Mouse (Mus musculus) ES-E14 (cell line): ENCODE results near the gene Foxl1. TPM values are rescaled to one million over a fixed set of nuclear protein-coding genes. Genes with fewer than 3 reads are reported as not detected.

Source experiments
- DNase-seq: peaks from one replicate; pipeline ENCODE4 v3.0.0-alpha.2; 2013; ENCODE audit warnings: low read depth, low spot score
- H3K27ac ChIP-seq: 2 replicates; pipeline ENCODE4 v1.5.1; 2012; ENCODE audit warnings: low read depth, mild to moderate bottlenecking, low read length, moderate library complexity, mixed read lengths; ENCODE audit not compliant: poor library complexity, insufficient read depth, severe bottlenecking
- H3K36me3 ChIP-seq: 2 replicates; pipeline ENCODE4 v1.6.1; 2012; ENCODE audit warnings: mild to moderate bottlenecking, low read length, moderate library complexity, mixed read lengths; ENCODE audit not compliant: control insufficient read depth, poor library complexity, insufficient read depth, severe bottlenecking
- H3K4me1 ChIP-seq, 2 experiments: fragments of 150-350 bp in 1 of 2; sonication (generic) in 1 of 2; 2 replicates each; pipeline ENCODE4 v1.6.1; 2012; ENCODE audit warnings: low read length in 2 of 2, mild to moderate bottlenecking in 1 of 2, mixed read lengths in 1 of 2; ENCODE audit not compliant: control insufficient read depth in 2 of 2, insufficient read depth in 2 of 2, poor library complexity in 1 of 2
- H3K4me3 ChIP-seq, 2 experiments: fragments of 150-350 bp in 1 of 2; sonication (generic) in 1 of 2; 2 replicates each; pipeline ENCODE4 v1.5.1; 2012; ENCODE audit warnings: low read length in 2 of 2, low read depth in 1 of 2, mild to moderate bottlenecking in 1 of 2, mixed read lengths in 1 of 2; ENCODE audit not compliant: insufficient read depth in 1 of 2, poor library complexity in 1 of 2, severe bottlenecking in 1 of 2
- H3K9ac ChIP-seq: 2 replicates; pipeline ENCODE4 v1.6.1; 2012; ENCODE audit warnings: low read depth, mild to moderate bottlenecking, low read length, mixed read lengths; ENCODE audit not compliant: poor library complexity, insufficient read depth, severe bottlenecking
- H3K9me3 ChIP-seq: fragments of 150-350 bp; sonication (generic); 2 replicates; pipeline ENCODE4 v1.6.1; 2012; ENCODE audit warnings: low read depth, mild to moderate bottlenecking, low read length; ENCODE audit not compliant: control insufficient read depth, insufficient read depth
- CHD2 ChIP-seq: IDR thresholded peaks from 2 replicates; pipeline ENCODE4 v1.6.1; 2014; ENCODE audit warnings: mild to moderate bottlenecking, low read depth, low read length, inconsistent platforms
- HCFC1 ChIP-seq: IDR thresholded peaks from 2 replicates; pipeline ENCODE4 v1.6.1; 2012; ENCODE audit warnings: low read length, inconsistent platforms, borderline replicate concordance; ENCODE audit not compliant: insufficient read depth
- MAFK ChIP-seq: IDR thresholded peaks from 2 replicates; pipeline ENCODE4 v1.6.1; 2014; ENCODE audit warnings: mild to moderate bottlenecking, low read depth, low read length, inconsistent platforms; ENCODE audit not compliant: insufficient read depth
- ZC3H11A ChIP-seq: IDR thresholded peaks from 2 replicates; pipeline ENCODE4 v1.6.1; 2012; ENCODE audit warnings: low read depth, mild to moderate bottlenecking, inconsistent platforms, low read length, borderline replicate concordance
- ZNF384 ChIP-seq: IDR thresholded peaks from 2 replicates; pipeline ENCODE4 v1.6.1; 2012; ENCODE audit warnings: low read depth, low read length, inconsistent platforms
- in situ Hi-C, 2 experiments: fragments of 600-800 bp; cut with MboI; formaldehyde crosslinking; loops; one replicate each; pipeline ENCODE4 v1.15.1; 2025; ENCODE audit warnings: low sequenced_read_pairs in 2 of 2, inconsistent platforms in 1 of 2; ENCODE audit not compliant: unreplicated experiment in 2 of 2
- total RNA-seq: library from RNA; depleted of rRNA; stranded (reverse); fragments of 300-350 nt; gene quantifications from 2 replicates; pipeline ENCODE4 v1.2.3, GENCODE M21; 2012

Gene Foxl1
- total RNA-seq, 1 experiment: 0.09 TPM

DNA sequence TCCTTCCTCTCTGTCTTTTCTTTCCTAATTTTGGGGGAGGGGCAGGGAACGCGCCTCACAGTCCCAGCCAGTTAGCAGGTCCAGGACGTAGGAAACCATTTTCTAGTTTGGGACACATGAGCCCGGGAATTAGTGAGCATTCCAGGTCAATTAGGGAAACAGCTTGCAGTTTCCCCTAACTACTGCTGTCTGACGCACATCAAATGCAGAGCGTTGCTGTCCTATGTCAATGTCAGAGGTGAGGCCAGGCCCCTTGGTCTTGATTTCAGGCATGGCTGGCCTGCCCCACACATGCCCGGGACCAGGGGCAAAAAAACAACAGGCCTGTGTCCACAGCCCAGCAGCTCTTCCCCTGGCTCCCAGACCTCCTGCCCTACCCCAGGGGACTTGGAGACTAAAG is 42.4 kb downstream of the Foxl1 start:
- Histone ChIP-seq H3K27ac (no peak overlapping the region), H3K36me3 (no peaks in the 10 kb centered on the region), H3K9me3 (no peaks in the 10 kb centered on the region), H3K4me3 (no peak overlapping the region), H3K4me1 (peaks cover 0 to 5% of the 10 kb centered on the region in 2 experiments; a peak in 2 of 4 replicates), H3K9ac (no peak overlapping the region)
- TF ChIP-seq MAFK (no peak), HCFC1 (no peak), ZNF384 (no peak), ZC3H11A (no peak), CHD2 (no peak)
- in situ Hi-C loops: no loop called here
- DNase-seq: no peak

DNA sequence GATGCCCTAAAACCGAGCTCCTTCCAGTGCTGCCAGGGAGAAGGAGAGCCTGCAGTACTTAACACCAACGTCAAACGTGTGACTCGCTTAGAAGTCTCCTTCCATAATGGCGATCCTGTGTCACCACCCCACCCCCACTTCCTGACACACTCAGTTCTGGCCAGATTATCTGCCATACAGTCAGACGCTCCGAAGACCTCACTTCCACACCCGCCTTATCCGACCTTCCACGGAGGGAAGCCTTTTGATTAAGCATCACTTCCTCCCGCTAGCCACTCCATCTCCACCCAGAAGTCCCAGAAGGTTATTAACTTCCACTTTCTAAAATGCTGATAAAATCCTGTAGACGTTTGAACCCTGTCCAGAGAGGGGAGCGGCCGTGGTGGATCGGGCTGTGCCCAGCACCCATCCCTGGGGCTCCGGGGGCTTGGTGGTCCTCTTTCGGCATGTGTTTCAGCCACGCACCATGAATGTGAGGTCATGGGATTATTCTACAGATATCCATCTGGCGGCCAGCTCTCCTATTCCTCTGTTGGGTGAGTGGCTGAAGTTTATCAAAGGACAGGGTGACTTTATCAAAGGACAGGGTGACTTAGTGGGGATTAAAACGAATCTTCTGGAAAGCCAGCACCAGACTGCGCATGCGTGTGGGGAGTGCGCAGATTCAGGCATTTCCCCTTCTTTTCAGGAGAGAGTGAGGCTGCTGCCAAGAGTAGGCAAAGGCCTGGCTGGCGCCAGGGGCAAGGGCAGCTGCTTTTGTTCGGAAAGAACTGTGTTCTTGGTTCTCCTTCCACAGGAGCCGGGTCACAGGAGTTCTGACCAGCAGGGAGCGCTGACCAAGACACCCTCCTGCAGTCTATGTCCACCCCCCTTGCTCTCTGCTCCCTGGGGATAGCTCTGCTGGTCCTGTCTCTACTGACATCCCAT is 43.1 kb downstream of the Foxl1 start:
- in situ Hi-C loops: no loop called here
- peaks cover 0 to 5% of the 10 kb centered on the region in 2 experiments; a peak in 2 of 4 replicates for H3K4me1 ChIP-seq
- no peak for DNase-seq
- H3K36me3 ChIP-seq: no peaks in the 10 kb centered on the region
- no peak overlapping the region for H3K27ac ChIP-seq
- TF ChIP-seq ZC3H11A (no peak), ZNF384 (no peak), HCFC1 (no peak), MAFK (no peak), CHD2 (no peak)
- H3K9ac ChIP-seq: no peak overlapping the region
- H3K4me3 ChIP-seq: no peak overlapping the region
- H3K9me3 ChIP-seq: no peaks in the 10 kb centered on the region

DNA sequence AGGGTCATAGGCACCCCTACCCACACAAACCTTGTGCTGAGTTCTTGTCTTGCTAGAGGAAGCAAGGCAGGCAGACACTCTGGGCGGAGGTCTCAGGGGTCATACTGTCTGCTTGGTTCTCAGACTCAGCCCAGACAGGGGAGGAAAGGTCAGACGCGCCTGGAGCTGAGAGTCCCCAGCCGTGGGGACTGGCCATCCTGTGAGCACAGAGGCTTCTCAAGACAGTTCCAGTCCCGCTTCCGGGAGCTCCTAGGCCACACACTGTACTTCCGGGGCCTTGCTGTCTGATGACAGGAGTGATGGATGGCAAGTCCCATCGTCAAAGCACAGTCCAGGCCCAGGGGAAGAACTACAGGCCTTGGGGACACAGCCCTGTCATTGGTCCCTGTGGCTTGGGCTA is 44.8 kb downstream of the Foxl1 start:
- peaks cover 0 to 5% of the 10 kb centered on the region in 2 experiments; a peak in 2 of 4 replicates for H3K4me1 ChIP-seq
- in situ Hi-C loops: no loop called here
- H3K4me3 ChIP-seq: no peak overlapping the region

DNA sequence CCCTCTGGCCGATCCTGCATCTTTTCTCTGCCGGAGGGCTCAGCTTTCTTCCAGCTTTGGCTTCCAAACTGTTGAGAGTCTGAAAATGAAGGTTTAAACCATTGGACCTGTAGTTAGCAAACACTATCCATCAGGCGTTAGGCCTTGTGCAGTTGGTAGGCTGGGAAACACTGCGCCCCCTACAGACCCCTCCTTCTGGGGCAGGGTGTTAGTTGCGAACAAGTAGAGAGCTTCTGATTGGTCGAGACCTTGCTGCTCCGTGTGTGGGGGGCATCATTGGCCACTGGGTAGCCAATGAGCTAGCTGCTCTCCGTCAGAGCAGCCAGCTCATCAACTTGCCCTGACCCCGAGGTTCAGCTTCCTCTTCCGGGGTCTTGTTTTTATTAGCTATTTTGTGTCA is 46.4 kb downstream of the Foxl1 start:
- TF ChIP-seq CHD2: 0 out of 2 replicates have a peak, but pooled peaks have one; percentile 26
- no peak for TF ChIP-seq MAFK
- H3K27ac ChIP-seq: no peak overlapping the region
- in situ Hi-C loops: no loop called here
- H3K9me3 ChIP-seq: no peaks in the 10 kb centered on the region
- H3K4me3 ChIP-seq: no peak overlapping the region
- H3K9ac ChIP-seq: no peak overlapping the region
- H3K4me1 ChIP-seq: peaks cover 0 to 5% of the 10 kb centered on the region in 2 experiments; a peak in 2 of 4 replicates
- H3K36me3 ChIP-seq: no peaks in the 10 kb centered on the region
- DNase-seq: peak; percentile 63

More for the DNA sequence above, 44.8 kb downstream of the Foxl1 start:
- TF ChIP-seq ZNF384 (no peak), HCFC1 (no peak), MAFK (no peak)
- Histone ChIP-seq H3K9ac (no peak overlapping the region), H3K36me3 (no peaks in the 10 kb centered on the region), H3K9me3 (no peaks in the 10 kb centered on the region), H3K27ac (no peak overlapping the region)
- DNase-seq: no peak
